Mouse (Mus musculus) T-helper 1 cell (primary cell): ENCODE results near the gene Slc25a3.

ENCODE experiments used
- in situ Hi-C: fragments of 300-600 bp; cut with MboI, MseI; formaldehyde crosslinking; loops from one replicate; pipeline ENCODE4 v1.15.1; 2025; ENCODE audit warnings: high pct_unique_total_duplicates

The Slc25a3 gene

GRCm38 (mm10) chr10:91094251-91095104, 29.4 kb downstream of the Slc25a3 start:
- in situ Hi-C loops, result no loop called here

GRCm38 (mm10) chr10:91092812-91093211, 31.0 kb downstream of the Slc25a3 start:
- in situ Hi-C loops, result no loop called here

GRCm38 (mm10) chr10:91083393-91083927, 40.4 kb downstream of the Slc25a3 start:
- in situ Hi-C loops, result no loop called here

GRCm38 (mm10) chr10:91082550-91083392, 41.1 kb downstream of the Slc25a3 start, which contains the start of the genes Apaf1 and Ikbip:
Apaf1 (minus strand) TSS chr10:91082770.
Ikbip (plus strand) TSS chr10:91082940.
- in situ Hi-C loops, result no loop called here

- in situ Hi-C loops, result no loop called here
These were observed 41.8 kb downstream of the Slc25a3 start for GRCm38 (mm10) chr10:91081959-91082507.

- in situ Hi-C loops, result no loop called here
These were observed 43.3 kb downstream of the Slc25a3 start for GRCm38 (mm10) chr10:91080540-91080939.

- in situ Hi-C loops, result no loop called here
These were observed 47.2 kb downstream of the Slc25a3 start for GRCm38 (mm10) chr10:91076667-91077066.

GRCm38 (mm10) chr10:91073345-91073744, 50.5 kb downstream of the Slc25a3 start:
- in situ Hi-C loops, result loop anchor here (5.0 kb wide), 1 partner anchor 69 kb away; no protein-coding TSS in a partner anchor

GRCm38 (mm10) chr10:91071768-91072167, 52.1 kb downstream of the Slc25a3 start:
- in situ Hi-C loops, result loop anchor here (5.0 kb wide), 1 partner anchor 71 kb away; no protein-coding TSS in a partner anchor
